9 mouse cellular contexts compared by ENCODE assay signal in genomic region chr11:73281528-73282027, GRCm38 (mm10). TPM values are rescaled to one million over a fixed set of nuclear protein-coding genes. Genes with fewer than 3 reads are reported as not detected.
DNase-seq lines count a peak whose midpoint lies in the region; ATAC-seq lines count a peak whose summit lies in the region.
"Had no signal": no experiment of that assay in that cellular context is flagged by ENCODE, and none has a peak within 500 bp of the region (broad histone marks: within the 10 kb centered on the region; RNA-seq: fewer than 3 reads in every experiment).

No protein-coding gene starts in this region.

- peak overlapping the region; percentile 32 for H3K4me3 ChIP-seq in forebrain, embryonic 12.5 days (replicated peaks)
- H3K4me3 ChIP-seq in liver, embryonic 15.5 days (replicated peaks): no peak overlapping the region
- peak overlapping the region; percentile 44 for H3K4me3 ChIP-seq in neural tube, embryonic 15.5 days (replicated peaks)

- H3K4me1 ChIP-seq in forebrain, embryonic 12.5 days: 0 out of 2 replicates have a peak, but pooled peaks cover 2% of the 10 kb centered on the region
- no peaks in the 10 kb centered on the region for H3K4me1 ChIP-seq in liver, embryonic 15.5 days (replicated peaks)
- peaks cover 12% of the 10 kb centered on the region for H3K4me1 ChIP-seq in neural tube, embryonic 15.5 days

- H3K9ac ChIP-seq in forebrain, embryonic 12.5 days: 0 out of 2 replicates have a peak overlapping the region, but pooled peaks have one; percentile 13
- no peak overlapping the region for H3K9ac ChIP-seq in liver, embryonic 15.5 days
- H3K9ac ChIP-seq in neural tube, embryonic 15.5 days (replicated peaks): peak overlapping the region; percentile 49

- ATAC-seq in CD4-positive, CD25-positive, alpha-beta regulatory T cell, adult 4 months: peak; percentile 67
- ATAC-seq in forebrain, embryonic 12.5 days (ENCODE audit: low FRiP score): peak; percentile 78; the same call in 1 of the 2 replicates
- ATAC-seq in liver, embryonic 15.5 days (ENCODE audit: insufficient read depth): 0 out of 2 replicates have a peak, but pooled peaks have one; percentile 25
- ATAC-seq in neural tube, embryonic 15.5 days (ENCODE audit: low FRiP score): peak; percentile 91

- H3K27ac ChIP-seq in forebrain, embryonic 12.5 days: no peak overlapping the region
- no peak overlapping the region for H3K27ac ChIP-seq in liver, embryonic 15.5 days (replicated peaks)
- 0 out of 2 replicates have a peak overlapping the region, but pooled peaks have one; percentile 37 for H3K27ac ChIP-seq in neural tube, embryonic 15.5 days (replicated peaks)

- H3K36me3 ChIP-seq in forebrain, embryonic 12.5 days (replicated peaks): no peaks in the 10 kb centered on the region
- H3K36me3 ChIP-seq in liver, embryonic 15.5 days (replicated peaks): no peaks in the 10 kb centered on the region
- no peaks in the 10 kb centered on the region for H3K36me3 ChIP-seq in neural tube, embryonic 15.5 days

- peak overlapping the region; percentile 53 for H3K4me2 ChIP-seq in forebrain, embryonic 12.5 days
- peak overlapping the region; percentile 49 for H3K4me2 ChIP-seq in liver, embryonic 15.5 days
- peak overlapping the region; percentile 66 for H3K4me2 ChIP-seq in neural tube, embryonic 15.5 days

- intact Hi-C loops in heart, postnatal 14 days (cut with DNase I): loop anchor here (2.0 kb wide), 1 partner anchor 145 kb away; no protein-coding TSS in a partner anchor

- no peaks in the 10 kb centered on the region for H3K27me3 ChIP-seq in forebrain, embryonic 12.5 days
- H3K27me3 ChIP-seq in liver, embryonic 15.5 days: no peaks in the 10 kb centered on the region
- H3K27me3 ChIP-seq in neural tube, embryonic 15.5 days (replicated peaks): no peaks in the 10 kb centered on the region

- DNase-seq in c-Kit-positive CD71-negative TER-119-negative erythroid progenitor cells, embryonic 14.5 days (ENCODE audit: low read depth): peak; percentile 23
- peak; percentile 40 to 44 for DNase-seq in heart, postnatal 14 days
- peak; percentile 79 for DNase-seq in layer of hippocampus, adult 11-12 months (ENCODE audit: low spot score)
- peak; percentile 49 for DNase-seq in thymus, postnatal 14 days

- H3K9me3 ChIP-seq in forebrain, embryonic 12.5 days: no peaks in the 10 kb centered on the region
- H3K9me3 ChIP-seq in liver, embryonic 15.5 days (replicated peaks): no peaks in the 10 kb centered on the region
- H3K9me3 ChIP-seq in neural tube, embryonic 15.5 days (replicated peaks): no peaks in the 10 kb centered on the region

- 2% methylated on average over 16 of the region's 16 CpGs for WGBS in forebrain, embryonic 12.5 days
- WGBS in liver, embryonic 15.5 days (ENCODE audit: insufficient replicate concordance): 2% methylated on average over 16 of the region's 16 CpGs
- WGBS in neural tube, embryonic 15.5 days: 5% methylated on average over 16 of the region's 16 CpGs

RNA-seq across cellular contexts. Expression of gene Trpv3, which starts 14.4 kb away (rescaled TPM):
- polyA plus RNA-seq in CD4-positive, CD25-positive, alpha-beta regulatory T cell, adult 4 months (2017; shearing (Covaris generic)): under 1 TPM; 0.09 to 0.16 TPM
- 0.04 TPM in 1 of 2 replicates, not detected in the other for polyA plus RNA-seq in forebrain, embryonic 12.5 days (2016; fragmentation: Nextera tagmentation; extraction: Ambion mirVana)
- total RNA-seq in heart, postnatal 14 days (2021): under 1 TPM; 0.10 TPM
- 0.02 TPM in 2 replicates for polyA plus RNA-seq in liver, embryonic 15.5 days (2015; fragmentation: Nextera tagmentation; extraction: Ambion mirVana)
- polyA plus RNA-seq in neural tube, embryonic 15.5 days (2015; fragmentation: Nextera tagmentation; extraction: Ambion mirVana): 0.20 and 0.29 TPM in 2 replicates

RNA-seq across cellular contexts. Expression of gene Trpv1, which starts 47.5 kb away (rescaled TPM):
- not detected for polyA plus RNA-seq in CD4-positive, CD25-positive, alpha-beta regulatory T cell, adult 4 months (2017; shearing (Covaris generic))
- polyA plus RNA-seq in forebrain, embryonic 12.5 days (2016; fragmentation: Nextera tagmentation; extraction: Ambion mirVana): not detected in 2 replicates
- total RNA-seq in heart, postnatal 14 days (2021): under 1 TPM in 1 of 2 experiments, not detected in 1; 0.12 TPM
- polyA plus RNA-seq in liver, embryonic 15.5 days (2015; fragmentation: Nextera tagmentation; extraction: Ambion mirVana): 0.23 and 0.35 TPM in 2 replicates
- polyA plus RNA-seq in neural tube, embryonic 15.5 days (2015; fragmentation: Nextera tagmentation; extraction: Ambion mirVana): 2.0 and 2.4 TPM in 2 replicates

RNA-seq across cellular contexts. Expression of gene Aspa, which starts 47.8 kb away (rescaled TPM):
- polyA plus RNA-seq in CD4-positive, CD25-positive, alpha-beta regulatory T cell, adult 4 months (2017; shearing (Covaris generic)): under 1 TPM in 1 of 2 experiments, not detected in 1; 0.08 TPM
- polyA plus RNA-seq in forebrain, embryonic 12.5 days (2016; fragmentation: Nextera tagmentation; extraction: Ambion mirVana): 0.33 TPM in 1 of 2 replicates, not detected in the other
- total RNA-seq in heart, postnatal 14 days (2021): 1 to 10 TPM in 1 of 2 experiments, under 1 TPM in 1; 0.76 to 1.2 TPM
- polyA plus RNA-seq in liver, embryonic 15.5 days (2015; fragmentation: Nextera tagmentation; extraction: Ambion mirVana): 2.6 and 3.5 TPM in 2 replicates
- 3.4 and 4.0 TPM in 2 replicates for polyA plus RNA-seq in neural tube, embryonic 15.5 days (2015; fragmentation: Nextera tagmentation; extraction: Ambion mirVana)

RNA-seq across cellular contexts. Expression of gene Gm49340, which starts 48.0 kb away (rescaled TPM):
- not detected for polyA plus RNA-seq in CD4-positive, CD25-positive, alpha-beta regulatory T cell, adult 4 months (2017; shearing (Covaris generic))
- polyA plus RNA-seq in forebrain, embryonic 12.5 days (2016; fragmentation: Nextera tagmentation; extraction: Ambion mirVana): not detected in 2 replicates
- total RNA-seq in heart, postnatal 14 days (2021): not detected
- 0.13 TPM in 1 of 2 replicates, not detected in the other for polyA plus RNA-seq in liver, embryonic 15.5 days (2015; fragmentation: Nextera tagmentation; extraction: Ambion mirVana)
- polyA plus RNA-seq in neural tube, embryonic 15.5 days (2015; fragmentation: Nextera tagmentation; extraction: Ambion mirVana): not detected in 2 replicates
- total RNA-seq: adrenal gland, adult 18-20 months had no signal

RNA-seq across cellular contexts. Expression of gene Spata22, which starts 48.0 kb away (rescaled TPM):
- polyA plus RNA-seq in CD4-positive, CD25-positive, alpha-beta regulatory T cell, adult 4 months (2017; shearing (Covaris generic)): not detected
- not detected in 2 replicates for polyA plus RNA-seq in forebrain, embryonic 12.5 days (2016; fragmentation: Nextera tagmentation; extraction: Ambion mirVana)
- total RNA-seq in heart, postnatal 14 days (2021): not detected
- 2.5 and 2.8 TPM in 2 replicates for polyA plus RNA-seq in liver, embryonic 15.5 days (2015; fragmentation: Nextera tagmentation; extraction: Ambion mirVana)
- polyA plus RNA-seq in neural tube, embryonic 15.5 days (2015; fragmentation: Nextera tagmentation; extraction: Ambion mirVana): 0.12 and 0.19 TPM in 2 replicates

Comparison
In these comparisons a context has a peak if more than half of its experiments do, and no peak if none do; other contexts are left out.
1. ATAC-seq: peak in every context shown above with its lines; median percentile 91 in neural tube, embryonic 15.5 days; 78 in forebrain, embryonic 12.5 days; 67 in CD4-positive, CD25-positive, alpha-beta regulatory T cell, adult 4 months; 25 in liver, embryonic 15.5 days.
2. DNase-seq: peak in every context shown above with its lines; median percentile 79 in layer of hippocampus, adult 11-12 months; 49 in thymus, postnatal 14 days; 42 in heart, postnatal 14 days; 23 in c-Kit-positive CD71-negative TER-119-negative erythroid progenitor cells, embryonic 14.5 days.